In genomic region chr12:70937150-70937549, GRCm38 (mm10) we compare ENCODE assay signal across 8 mouse cellular contexts. TPM values are rescaled to one million over a fixed set of nuclear protein-coding genes. Genes with fewer than 3 reads are reported as not detected.
DNase-seq lines count a peak whose midpoint lies in the region; ATAC-seq and TF ChIP-seq lines count a peak whose summit lies in the region.

No protein-coding gene starts in this region.

- H3K4me2 ChIP-seq in forebrain, embryonic 14.5 days (ENCODE audit: low read length): peak overlapping the region; percentile 48
- peak overlapping the region; percentile 54 for H3K4me2 ChIP-seq in kidney, embryonic 16.5 days (replicated peaks; ENCODE audit: low read depth, low read length)
- H3K4me2 ChIP-seq in midbrain, embryonic 12.5 days (replicated peaks): peak overlapping the region; percentile 58

- peak overlapping the region; percentile 99 for H3K4me3 ChIP-seq in layer of hippocampus, adult 2 months
- peak overlapping the region; percentile 77 for H3K4me3 ChIP-seq in forebrain, embryonic 14.5 days (ENCODE audit: low read depth, low read length)
- peak overlapping the region; percentile 67 for H3K4me3 ChIP-seq in kidney, embryonic 16.5 days (ENCODE audit: low read length)
- peak overlapping the region; percentile 76 for H3K4me3 ChIP-seq in midbrain, embryonic 12.5 days

- H3K9me3 ChIP-seq in forebrain, embryonic 14.5 days (replicated peaks; ENCODE audit: control insufficient read depth, low read length): no peaks in the 10 kb centered on the region
- 0 out of 2 replicates have a peak, but pooled peaks cover 4% of the 10 kb centered on the region for H3K9me3 ChIP-seq in kidney, embryonic 16.5 days (ENCODE audit: low read length)
- no peaks in the 10 kb centered on the region for H3K9me3 ChIP-seq in midbrain, embryonic 12.5 days

- H3K27me3 ChIP-seq in forebrain, embryonic 14.5 days (replicated peaks; ENCODE audit: control insufficient read depth, insufficient read depth, low read length): no peaks in the 10 kb centered on the region
- no peaks in the 10 kb centered on the region for H3K27me3 ChIP-seq in kidney, embryonic 16.5 days (ENCODE audit: insufficient read depth, low read length)
- no peaks in the 10 kb centered on the region for H3K27me3 ChIP-seq in midbrain, embryonic 12.5 days

- DNase-seq in layer of hippocampus, adult 2 months (ENCODE audit: low spot score in 2 of 2): peak in 1 of 2 experiments; percentile 11
- DNase-seq in layer of hippocampus, postnatal 25 days (ENCODE audit: extremely low spot score in 1 of 2, low spot score in 1 of 2): no peak
- DNase-seq in R1 (ENCODE audit: low read depth, low spot score) (peak; percentile 85), adipocyte (ENCODE audit: low spot score) (no peak)
- no peak for DNase-seq in forebrain, embryonic 14.5 days (ENCODE audit: low spot score)
- DNase-seq in adrenal gland, postnatal 4 days (ENCODE audit: low spot score in 2 of 2): no peak

- H3K4me1 ChIP-seq in forebrain, embryonic 14.5 days (ENCODE audit: control insufficient read depth, insufficient read depth, low read length): peaks cover 5% of the 10 kb centered on the region; the same call in 1 of the 2 replicates
- peaks cover 4% of the 10 kb centered on the region; the same call in 1 of the 2 replicates for H3K4me1 ChIP-seq in kidney, embryonic 16.5 days (ENCODE audit: insufficient read depth, low read length)
- H3K4me1 ChIP-seq in midbrain, embryonic 12.5 days: peaks cover 4% of the 10 kb centered on the region

- TF ChIP-seq CTCF in layer of hippocampus, adult 2 months (conservative IDR thresholded peaks at IDR 0.05): no peak

- 13% methylated on average over 8 of the region's 12 CpGs for WGBS in forebrain, embryonic 14.5 days
- 23% methylated on average over 9 of the region's 12 CpGs for WGBS in kidney, embryonic 16.5 days
- WGBS in midbrain, embryonic 12.5 days: 38% methylated on average over 7 of the region's 12 CpGs

- H3K27ac ChIP-seq in layer of hippocampus, adult 2 months: peak overlapping the region; percentile 94
- peak overlapping the region; percentile 78 for H3K27ac ChIP-seq in forebrain, embryonic 14.5 days (ENCODE audit: low read depth, low read length)
- H3K27ac ChIP-seq in kidney, embryonic 16.5 days (ENCODE audit: low read length): peak overlapping the region; percentile 92
- H3K27ac ChIP-seq in midbrain, embryonic 12.5 days (replicated peaks): peak overlapping the region; percentile 90

- ATAC-seq in forebrain, embryonic 14.5 days: peak; percentile 41
- peak; percentile 1; the same call in 1 of the 2 replicates for ATAC-seq in kidney, embryonic 16.5 days (ENCODE audit: low FRiP score, low TSS enrichment)
- peak; percentile 7 for ATAC-seq in midbrain, embryonic 12.5 days (ENCODE audit: low FRiP score, low read depth)

- H3K9ac ChIP-seq in forebrain, embryonic 14.5 days (ENCODE audit: low read length): peak overlapping the region; percentile 96
- H3K9ac ChIP-seq in kidney, embryonic 16.5 days (replicated peaks; ENCODE audit: low read length): peak overlapping the region; percentile 65
- H3K9ac ChIP-seq in midbrain, embryonic 12.5 days (replicated peaks): peak overlapping the region; percentile 79

- peaks cover 4% of the 10 kb centered on the region; the same call in 1 of the 2 replicates for H3K36me3 ChIP-seq in forebrain, embryonic 14.5 days (ENCODE audit: control insufficient read depth, insufficient read depth, low read length)
- H3K36me3 ChIP-seq in kidney, embryonic 16.5 days (ENCODE audit: insufficient read depth, low read length): peaks cover 7% of the 10 kb centered on the region
- H3K36me3 ChIP-seq in midbrain, embryonic 12.5 days: no peaks in the 10 kb centered on the region; the same call in 1 of the 2 replicates

RNA-seq across cellular contexts. Expression of gene Actr10, which starts 0.5 kb away (rescaled TPM):
- total RNA-seq in layer of hippocampus, adult 2 months (2021): 100 to 1,000 TPM; 160 to 172 TPM
- 100 to 1,000 TPM; 174 to 178 TPM for total RNA-seq in layer of hippocampus, postnatal 25 days (2021)
- 335 and 376 TPM in 2 replicates for polyA plus RNA-seq in forebrain, embryonic 14.5 days (2014; fragmentation: Nextera tagmentation; extraction: Ambion mirVana)
- 231 and 240 TPM in 2 replicates for polyA plus RNA-seq in kidney, embryonic 16.5 days (2015; fragmentation: Nextera tagmentation; extraction: Ambion mirVana)
- 232 and 235 TPM in 2 replicates for polyA plus RNA-seq in midbrain, embryonic 12.5 days (2016; fragmentation: Nextera tagmentation; extraction: Ambion mirVana)
- total RNA-seq in adrenal gland, postnatal 4 days (2021): 100 to 1,000 TPM; 206 to 212 TPM

RNA-seq across cellular contexts. Expression of gene Psma3, which starts 37.3 kb away (rescaled TPM):
- 100 to 1,000 TPM; 193 to 200 TPM for total RNA-seq in layer of hippocampus, adult 2 months (2021)
- total RNA-seq in layer of hippocampus, postnatal 25 days (2021): 100 to 1,000 TPM; 207 to 215 TPM
- 540 and 656 TPM in 2 replicates for polyA plus RNA-seq in forebrain, embryonic 14.5 days (2014; fragmentation: Nextera tagmentation; extraction: Ambion mirVana)
- 552 and 638 TPM in 2 replicates for polyA plus RNA-seq in kidney, embryonic 16.5 days (2015; fragmentation: Nextera tagmentation; extraction: Ambion mirVana)
- 533 and 555 TPM in 2 replicates for polyA plus RNA-seq in midbrain, embryonic 12.5 days (2016; fragmentation: Nextera tagmentation; extraction: Ambion mirVana)
- total RNA-seq in adrenal gland, postnatal 4 days (2021): 100 to 1,000 TPM; 326 to 333 TPM
